Mouse (Mus musculus) monocyte, adult 5-6 weeks (primary cell): ENCODE results near the gene Igf1r. TPM values are rescaled to one million over a fixed set of nuclear protein-coding genes. Genes with fewer than 3 reads are reported as not detected.
"Not testable (repeated sequence)": the region's sequence is repeated elsewhere in the genome, so short reads cannot be mapped to it uniquely, and the experiment has no call there.

Experiments used
- ATAC-seq: fragments of 153-309, 156-312 bp; replicated peaks from 2 replicates; pipeline ENCODE4 v1.8.0; 2017; ENCODE audit warnings: mild to moderate bottlenecking; ENCODE audit not compliant: low TSS enrichment, insufficient number of reproducible peaks, severe bottlenecking, poor library complexity, low FRiP score
- total RNA-seq: library from RNA; stranded (forward); fragments of 200-1000, 200-491, 200-594 nt; gene quantifications from 3 replicates; pipeline ENCODE4 v1.2.3, GENCODE M21; 2017

The Igf1r gene
- total RNA-seq, 1 experiment from 2014 or later: 9.1 TPM

DNA sequence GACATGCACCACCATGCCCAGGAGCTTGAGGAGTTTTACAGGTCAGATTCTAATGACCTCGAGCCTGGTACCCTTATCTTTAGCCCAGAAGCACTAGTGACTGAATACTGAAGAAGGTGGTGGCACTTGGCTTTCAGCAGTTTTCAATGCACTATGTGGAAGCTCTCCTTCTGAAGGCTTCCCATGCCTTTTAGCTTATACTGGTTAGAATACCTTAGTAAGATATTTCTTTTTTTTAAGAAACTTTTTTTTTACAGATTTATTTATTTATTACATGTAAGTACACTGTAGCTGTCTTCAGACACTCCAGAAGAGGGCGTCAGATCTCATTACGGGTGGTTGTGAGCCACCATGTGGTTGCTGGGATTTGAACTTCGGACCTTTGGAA, 330.5 kb downstream of the Igf1r start:
- ATAC-seq: not testable (repeated sequence)

Other genes with a start within 250 kb of the Igf1r start
- gene Synm, start 193.1 kb upstream of the Igf1r start, total RNA-seq: 0.53 TPM in 1 of 3 replicates, not detected in the others